Mouse (Mus musculus) olfactory bulb, adult 2 months (tissue): ENCODE data around the gene Cdt1.

Experiments
- CTCF ChIP-seq: fragments of 200-500 bp; IDR thresholded peaks from 2 replicates; pipeline ENCODE4 v1.5.1; 2012; ENCODE audit warnings: low read depth, mild to moderate bottlenecking, low read length, moderate library complexity; ENCODE audit not compliant: insufficient read depth
- POLR2A ChIP-seq: fragments of 200-500 bp; IDR thresholded peaks from 2 replicates; pipeline ENCODE4 v1.6.1; 2012; ENCODE audit warnings: mild to moderate bottlenecking, low read depth, low read length, moderate library complexity; ENCODE audit not compliant: insufficient read depth

- TF ChIP-seq CTCF (no peak), POLR2A (no peak)
Measured at GRCm38 (mm10) chr8:122618660-122619378, 51.0 kb downstream of the Cdt1 start.
